Mouse (Mus musculus): ENCODE data around the gene Rgl2. TPM values are rescaled to one million over a fixed set of nuclear protein-coding genes. Genes with fewer than 3 reads are reported as not detected.
"Not testable (repeated sequence)": the region's sequence is repeated elsewhere in the genome, so short reads cannot be mapped to it uniquely, and the experiment has no call there.

Gene Rgl2
- 46.6 and 47.2 TPM in 2 replicates for polyA plus RNA-seq (2015; fragmentation: Nextera tagmentation; extraction: Ambion mirVana)

DNA sequence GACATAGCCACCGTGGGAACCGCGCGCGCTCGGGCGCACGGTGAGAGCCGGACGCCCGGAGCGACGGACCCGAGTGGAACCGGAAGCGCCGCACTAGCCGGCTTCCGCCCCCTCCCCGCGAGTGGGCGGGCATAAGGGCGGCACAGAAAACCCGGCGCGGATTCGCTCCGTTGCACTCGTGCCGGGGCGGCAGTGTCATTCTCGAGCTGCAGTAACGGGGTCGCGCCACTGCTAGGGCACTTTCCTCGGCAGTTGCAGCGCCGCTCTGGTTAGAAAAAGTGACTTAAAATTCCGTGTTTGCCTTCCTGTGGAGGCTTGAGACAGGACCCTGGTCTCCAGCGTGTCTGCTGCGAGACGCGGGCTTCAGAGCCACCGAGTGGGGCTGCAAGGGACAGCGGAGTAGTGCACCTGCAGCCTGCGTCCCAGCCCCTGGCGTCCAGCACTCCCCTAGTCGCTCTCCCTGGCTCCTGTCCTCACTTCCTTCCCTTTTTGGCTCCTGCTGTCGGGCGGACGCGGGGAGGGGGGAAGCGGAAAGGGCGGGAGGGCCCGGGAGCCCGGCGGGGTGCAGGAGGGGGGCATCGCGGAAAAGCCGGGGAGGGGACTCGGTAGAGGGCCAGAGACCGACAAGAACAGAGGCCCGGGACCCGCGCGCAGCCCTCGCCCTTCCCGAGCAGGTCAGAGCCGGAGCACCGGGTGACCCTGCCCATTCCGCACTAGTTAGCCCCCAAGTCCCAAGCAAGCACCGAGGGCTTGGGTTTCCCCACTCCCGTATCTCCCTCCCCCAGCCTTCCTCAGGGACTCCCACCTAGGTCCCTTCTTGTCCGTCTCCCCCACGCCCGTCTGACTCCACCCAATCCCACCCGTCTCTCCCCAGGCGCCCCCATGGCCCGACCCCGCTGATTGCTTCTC lies at the start of gene Rgl2:
TSS of gene Rgl2 (plus strand) at position 173 of the 909 bp plus-strand sequence.
- peak; percentile 90 for ATAC-seq (replicated peaks)
- under 1% methylated on average over 78 of the region's 80 CpGs for WGBS
- Histone ChIP-seq H3K4me2 (replicated peaks) (peak within 1 kb of the TSS; percentile 99), H3K4me1 (peaks cover 26% of the 10 kb centered on the region), H3K9ac (replicated peaks) (peak within 1 kb of the TSS; percentile 88), H3K9me3 (no peaks in the 10 kb centered on the region), H3K36me3 (peaks cover 2% of the 10 kb centered on the region; the same call in 1 of the 2 replicates), H3K27me3 (no peaks in the 10 kb centered on the region), H3K4me3 (peak within 1 kb of the TSS; percentile 82), H3K27ac (replicated peaks) (peak within 1 kb of the TSS; percentile 96)

DNA sequence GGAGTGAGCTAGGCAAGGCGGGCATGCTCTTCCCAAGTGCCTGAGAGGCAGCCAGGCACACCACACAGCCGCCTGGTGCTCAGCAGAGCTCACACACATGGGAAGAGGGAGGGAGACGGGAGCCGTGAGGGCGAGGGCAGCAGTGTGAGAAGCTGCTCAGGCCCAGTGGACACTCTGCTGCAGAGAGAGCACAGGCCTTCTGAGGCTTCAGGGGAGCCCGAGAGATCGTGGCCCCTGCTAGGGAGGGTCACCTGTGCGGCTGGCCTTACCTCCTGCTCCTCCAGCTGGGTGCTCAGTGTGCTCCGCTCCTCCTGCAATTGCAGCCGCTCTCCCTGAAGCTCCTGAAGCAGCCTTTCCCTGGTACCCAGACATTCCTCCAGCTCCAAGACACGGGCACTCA lies 45.0 kb upstream of the Rgl2 start:
- not testable (repeated sequence) for ATAC-seq (replicated peaks); H3K4me1 ChIP-seq; H3K9me3 ChIP-seq; H3K27ac ChIP-seq (replicated peaks); H3K27me3 ChIP-seq; H3K9ac ChIP-seq (replicated peaks); H3K4me3 ChIP-seq; H3K4me2 ChIP-seq (replicated peaks); H3K36me3 ChIP-seq
- WGBS, result 92% methylated on average over 10 of the region's 11 CpGs

DNA sequence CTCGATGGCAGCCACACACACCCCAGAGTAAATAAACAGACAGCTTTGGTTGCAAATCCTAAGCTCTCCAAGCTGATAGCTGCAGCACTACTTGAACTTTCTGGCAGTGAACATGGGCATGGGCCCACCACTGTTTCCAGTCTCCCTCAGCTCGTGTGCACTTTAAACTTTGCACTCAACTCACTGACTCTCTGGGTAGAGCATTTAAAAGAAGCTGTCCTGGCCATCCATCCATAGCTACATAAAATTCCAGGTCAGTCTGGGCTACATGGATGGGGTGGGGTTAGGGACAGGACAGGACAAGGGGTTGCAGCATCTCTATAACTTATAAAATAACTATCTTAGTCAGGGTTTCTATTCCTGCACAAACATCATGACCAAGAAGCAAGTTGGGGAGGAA lies 41.5 kb upstream of the Rgl2 start:
- H3K9ac ChIP-seq (replicated peaks); ATAC-seq (replicated peaks); H3K27ac ChIP-seq (replicated peaks); H3K36me3 ChIP-seq; H3K9me3 ChIP-seq; H3K4me3 ChIP-seq; H3K4me2 ChIP-seq (replicated peaks); H3K27me3 ChIP-seq: not testable (repeated sequence)
- peaks cover 13% of the 10 kb centered on the region for H3K4me1 ChIP-seq
- 88% methylated on average over 2 of the region's 2 CpGs for WGBS

DNA sequence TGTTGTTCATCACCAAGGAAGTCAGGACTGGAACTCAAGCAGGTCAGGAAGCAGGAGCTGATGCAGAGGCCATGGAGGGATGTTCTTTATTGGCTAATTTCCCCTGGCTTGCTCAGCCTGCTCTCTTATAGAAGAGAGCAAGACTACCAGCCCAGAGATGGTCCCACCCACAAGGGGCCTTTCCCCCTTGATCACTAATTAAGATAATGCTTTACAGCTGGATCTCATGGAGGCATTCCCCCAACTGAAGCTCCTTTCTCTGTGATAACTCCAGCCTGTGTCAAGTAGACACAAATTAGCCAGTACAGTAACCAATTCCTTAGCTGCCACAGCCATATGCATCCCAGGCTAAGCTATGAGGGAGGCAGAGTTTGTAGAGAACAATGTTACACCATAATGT lies 41.1 kb upstream of the Rgl2 start:
- H3K36me3 ChIP-seq; H3K27me3 ChIP-seq; H3K9me3 ChIP-seq; H3K9ac ChIP-seq (replicated peaks); H3K4me3 ChIP-seq; H3K4me2 ChIP-seq (replicated peaks); ATAC-seq (replicated peaks); H3K27ac ChIP-seq (replicated peaks): not testable (repeated sequence)
- H3K4me1 ChIP-seq, result peaks cover 13% of the 10 kb centered on the region

DNA sequence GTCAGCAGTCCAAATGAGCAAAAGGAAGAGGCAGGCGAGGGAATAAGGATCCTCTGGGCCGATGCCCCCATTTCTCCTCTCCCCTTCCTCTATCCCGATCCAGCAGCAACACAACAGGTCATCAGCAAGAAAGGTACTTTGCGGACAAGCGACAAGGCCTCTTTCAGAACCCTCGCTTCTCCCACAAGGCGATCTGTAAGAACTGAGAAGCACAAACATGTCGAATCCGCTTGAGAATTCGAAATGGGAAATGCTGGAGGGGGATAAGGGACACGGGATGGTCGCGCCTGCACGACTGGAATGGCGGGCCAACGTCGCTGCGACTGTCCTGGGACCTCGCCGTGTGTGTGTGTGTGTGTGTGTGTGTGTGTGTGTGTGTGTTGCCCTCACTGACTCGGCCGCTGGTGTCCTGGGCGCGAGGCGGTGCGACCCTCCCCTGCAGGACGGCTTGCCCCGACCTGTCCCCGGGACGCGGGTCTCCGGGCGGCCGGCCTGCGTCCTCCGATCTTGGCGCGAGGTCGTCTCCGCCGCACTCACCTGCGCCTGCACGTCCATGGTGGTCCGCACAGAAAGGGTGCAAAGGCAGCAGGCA lies 39.3 kb upstream of the Rgl2 start:
- H3K27ac ChIP-seq (replicated peaks), result not testable (repeated sequence)
- peak; percentile 24; the same call in 1 of the 2 replicates for ATAC-seq (replicated peaks)
- H3K4me2 ChIP-seq (replicated peaks), result peak overlapping the region; percentile 67

DNA sequence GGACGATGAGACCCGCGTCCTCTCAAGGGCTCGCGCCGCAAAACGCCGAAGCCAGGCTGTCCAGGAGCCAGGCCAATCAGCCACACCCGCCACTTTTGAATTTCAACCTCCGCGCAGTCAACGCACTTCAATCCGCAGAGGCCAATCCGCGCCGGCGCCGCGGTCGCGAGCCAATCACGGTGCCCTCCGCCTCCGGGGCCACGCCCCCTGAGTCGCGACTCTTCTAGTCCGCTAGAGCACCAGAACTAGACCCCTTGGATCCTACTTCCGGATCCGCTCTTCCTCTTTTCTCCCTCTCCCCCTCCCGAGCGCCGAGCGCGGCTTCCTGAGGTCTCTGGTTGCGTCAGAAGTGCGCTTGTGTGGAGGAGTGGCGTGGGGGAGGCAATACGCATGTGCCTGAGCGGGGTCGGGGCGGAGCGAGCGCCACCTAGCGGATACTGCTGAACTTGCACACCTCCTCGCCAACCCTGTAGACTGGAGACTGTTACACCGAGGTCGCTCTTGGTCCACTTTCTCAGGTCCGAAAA lies 38.7 kb upstream of the Rgl2 start, which contains the start of gene Kifc1:
TSS of gene Kifc1 (minus strand) at position 129 of the 527 bp plus-strand sequence.
- H3K9ac ChIP-seq (replicated peaks), result peak within 1 kb of the TSS; percentile 49
- H3K9me3 ChIP-seq, result no peaks in the 10 kb centered on the region
- peak within 1 kb of the TSS; percentile 65 for H3K4me3 ChIP-seq
- under 1% methylated on average over 49 of the region's 49 CpGs for WGBS
- peaks cover 13% of the 10 kb centered on the region for H3K4me1 ChIP-seq
- peak; percentile 100 for ATAC-seq (replicated peaks)
- H3K27me3 ChIP-seq, result no peaks in the 10 kb centered on the region
- H3K27ac ChIP-seq (replicated peaks), result no peak within 1 kb of the TSS
- peak within 1 kb of the TSS; percentile 67 for H3K4me2 ChIP-seq (replicated peaks)
- no peaks in the 10 kb centered on the region for H3K36me3 ChIP-seq

More for the DNA sequence above, 39.3 kb upstream of the Rgl2 start:
- H3K36me3 ChIP-seq, H3K9me3 ChIP-seq, H3K27me3 ChIP-seq: not testable (repeated sequence)
- 0% methylated on average over 36 of the region's 44 CpGs for WGBS
- H3K4me1 ChIP-seq, result peaks cover 13% of the 10 kb centered on the region
- peak overlapping the region; percentile 49 for H3K9ac ChIP-seq (replicated peaks)
- peak overlapping the region; percentile 65 for H3K4me3 ChIP-seq

DNA sequence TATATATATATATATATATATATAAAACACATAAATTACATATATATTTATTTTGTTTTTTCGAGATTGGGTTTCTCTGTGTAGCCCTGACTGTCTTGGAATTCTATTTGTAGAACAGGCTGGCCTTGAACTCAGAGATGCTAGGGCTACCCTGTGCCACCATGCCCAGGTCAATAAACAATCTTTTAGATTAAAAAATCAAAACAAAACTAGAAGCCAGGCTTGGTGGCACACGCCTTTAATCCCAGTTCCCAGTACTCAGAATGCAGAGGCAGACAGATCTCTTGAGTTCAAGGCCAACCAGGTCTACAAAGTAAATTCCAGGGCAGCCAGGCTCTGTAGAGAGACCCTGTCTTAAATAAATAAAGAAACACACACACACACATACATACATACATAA lies 38.0 kb upstream of the Rgl2 start:
- WGBS, result 73% methylated on average over 2 of the region's 2 CpGs
- Histone ChIP-seq H3K27ac (replicated peaks) (no peak overlapping the region), H3K36me3 (no peaks in the 10 kb centered on the region), H3K9ac (replicated peaks) (no peak overlapping the region), H3K4me3 (no peak overlapping the region), H3K27me3 (no peaks in the 10 kb centered on the region), H3K9me3 (no peaks in the 10 kb centered on the region), H3K4me1 (peaks cover 13% of the 10 kb centered on the region), H3K4me2 (replicated peaks) (no peak overlapping the region)
- ATAC-seq (replicated peaks), result no peak

DNA sequence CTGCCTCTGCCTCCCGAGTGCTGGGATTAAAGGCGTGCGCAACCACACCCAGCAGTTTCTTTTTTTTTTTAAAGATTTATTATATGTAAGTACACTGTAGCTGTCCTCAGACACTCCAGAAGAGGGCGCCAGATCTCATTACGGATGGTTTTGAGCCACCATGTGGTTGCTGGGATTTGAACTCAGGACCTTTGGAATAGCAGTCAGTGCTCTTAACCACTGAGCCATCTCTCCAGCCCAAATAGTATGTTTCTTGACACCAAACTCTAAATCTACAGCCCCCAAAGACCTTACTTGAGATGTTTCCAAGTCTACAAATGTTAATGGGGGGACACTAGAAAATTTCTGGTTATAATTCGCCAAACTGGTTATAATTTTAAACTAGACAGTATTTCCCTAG lies 37.5 kb upstream of the Rgl2 start:
- not testable (repeated sequence) for H3K4me3 ChIP-seq; H3K27ac ChIP-seq (replicated peaks); H3K4me2 ChIP-seq (replicated peaks); H3K36me3 ChIP-seq; ATAC-seq (replicated peaks); H3K27me3 ChIP-seq; H3K9me3 ChIP-seq; H3K9ac ChIP-seq (replicated peaks)
- WGBS, result 77% methylated on average over 6 of the region's 6 CpGs
- H3K4me1 ChIP-seq, result peaks cover 13% of the 10 kb centered on the region

DNA sequence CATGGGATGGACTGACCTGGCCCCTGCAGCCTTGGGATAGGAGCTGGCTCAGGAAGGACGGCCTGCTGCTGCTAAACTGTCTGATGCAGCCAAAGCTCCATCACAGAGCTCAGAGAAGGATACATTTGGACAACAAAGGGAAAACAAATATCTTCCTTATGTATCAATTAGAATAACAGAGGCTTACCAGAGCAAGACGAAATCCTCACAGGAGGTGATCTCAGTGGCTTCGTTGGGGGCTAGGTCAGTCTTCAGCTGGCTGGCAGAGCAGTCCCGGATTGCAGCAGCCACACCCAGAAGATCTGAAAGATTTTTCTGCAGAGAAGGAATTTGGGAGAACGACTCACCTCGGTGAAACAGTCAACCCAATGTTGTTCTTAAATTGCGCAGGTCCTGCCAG lies 36.9 kb upstream of the Rgl2 start:
- ATAC-seq (replicated peaks), result no peak
- H3K27me3 ChIP-seq, result no peaks in the 10 kb centered on the region
- H3K4me1 ChIP-seq, result peaks cover 13% of the 10 kb centered on the region
- 27% methylated on average over 7 of the region's 7 CpGs for WGBS
- no peaks in the 10 kb centered on the region for H3K9me3 ChIP-seq
- no peak overlapping the region for H3K4me3 ChIP-seq
- H3K27ac ChIP-seq (replicated peaks), result no peak overlapping the region
- no peaks in the 10 kb centered on the region for H3K36me3 ChIP-seq
- no peak overlapping the region for H3K4me2 ChIP-seq (replicated peaks)
- no peak overlapping the region for H3K9ac ChIP-seq (replicated peaks)

DNA sequence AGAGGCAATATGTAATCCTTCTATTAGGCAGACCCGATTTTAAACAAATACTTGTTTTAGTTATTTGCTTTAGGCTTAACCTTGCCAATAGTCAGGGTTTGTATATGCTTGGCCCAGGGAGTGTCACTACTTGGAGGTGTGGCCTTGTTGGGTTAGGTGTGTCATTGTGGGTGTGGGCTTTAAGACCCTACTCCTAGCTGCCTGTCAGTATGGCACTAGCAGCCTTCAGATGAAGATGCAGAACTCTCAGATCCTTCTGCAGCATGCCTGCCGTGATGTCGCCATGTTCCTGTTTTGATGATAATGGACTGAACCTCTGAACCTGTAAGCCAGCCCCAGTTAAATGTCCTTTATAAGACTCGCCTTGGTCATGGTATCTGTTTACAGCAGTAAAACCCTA lies 36.3 kb upstream of the Rgl2 start:
- H3K4me2 ChIP-seq (replicated peaks); H3K36me3 ChIP-seq; H3K9me3 ChIP-seq; ATAC-seq (replicated peaks); H3K27me3 ChIP-seq; H3K9ac ChIP-seq (replicated peaks); H3K27ac ChIP-seq (replicated peaks); H3K4me3 ChIP-seq: not testable (repeated sequence)
- H3K4me1 ChIP-seq, result peaks cover 13% of the 10 kb centered on the region
- 82% methylated on average over 4 of the region's 4 CpGs for WGBS

DNA sequence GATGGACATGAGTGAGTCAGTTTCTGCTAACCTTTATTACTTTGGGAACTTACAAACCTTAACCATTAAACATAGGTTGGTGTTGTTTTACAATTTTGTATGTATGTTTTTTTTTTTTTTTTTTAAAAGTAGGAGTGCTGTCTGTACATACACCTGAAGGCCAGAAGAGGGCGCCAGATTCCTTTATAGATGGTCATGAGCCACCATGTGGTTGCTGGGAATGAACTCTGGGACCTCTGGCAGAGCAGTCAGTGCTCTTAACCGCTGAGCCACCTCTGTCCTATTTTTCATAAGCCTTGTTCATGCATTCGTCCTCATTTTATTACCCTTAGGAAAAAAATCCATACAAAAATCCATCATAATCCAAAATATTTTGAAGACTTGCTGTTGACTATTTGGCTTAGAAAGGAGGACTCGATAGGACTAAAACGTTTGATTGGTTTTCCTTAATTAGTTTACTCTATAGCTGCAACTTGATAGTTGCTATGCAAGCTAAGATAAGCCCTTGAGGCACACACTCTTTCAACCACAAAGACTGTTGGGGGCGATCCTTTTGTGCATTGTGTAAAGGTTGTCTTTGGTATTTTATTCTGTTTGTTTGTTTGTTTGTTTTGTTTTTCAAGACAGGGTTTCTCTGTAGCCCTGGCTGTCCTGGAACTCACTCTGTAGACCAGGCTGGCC lies 32.1 kb upstream of the Rgl2 start:
- no peak overlapping the region for H3K4me2 ChIP-seq (replicated peaks)
- H3K9ac ChIP-seq (replicated peaks), result no peak overlapping the region
- 45% methylated on average over 6 of the region's 6 CpGs for WGBS
- H3K9me3 ChIP-seq, result no peaks in the 10 kb centered on the region
- H3K4me3 ChIP-seq, result no peak overlapping the region
- H3K4me1 ChIP-seq, result no peaks in the 10 kb centered on the region
- no peaks in the 10 kb centered on the region for H3K27me3 ChIP-seq
- no peak overlapping the region for H3K27ac ChIP-seq (replicated peaks)
- no peak for ATAC-seq (replicated peaks)
- H3K36me3 ChIP-seq, result no peaks in the 10 kb centered on the region

DNA sequence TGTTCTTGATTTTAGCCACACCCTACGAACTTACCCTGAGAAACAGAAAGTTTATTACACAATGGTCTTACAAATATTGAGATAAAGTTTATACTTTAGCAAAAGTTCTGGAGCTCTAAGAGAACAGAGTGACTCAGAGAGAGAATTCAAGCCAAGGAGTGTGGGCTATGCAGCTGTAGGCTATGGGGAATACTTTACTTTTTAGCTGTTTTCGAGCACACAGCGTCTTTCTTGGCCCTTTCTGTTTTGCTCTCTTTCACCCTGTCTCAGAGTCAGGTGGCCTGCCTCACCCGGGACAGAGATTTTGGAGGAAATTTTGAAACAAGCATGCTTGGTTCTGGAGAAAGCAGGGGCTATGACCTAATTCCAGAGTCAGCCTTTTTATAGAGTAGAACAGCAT lies 31.1 kb upstream of the Rgl2 start:
- not testable (repeated sequence) for H3K27me3 ChIP-seq; H3K36me3 ChIP-seq; H3K4me3 ChIP-seq; H3K27ac ChIP-seq (replicated peaks); ATAC-seq (replicated peaks); H3K9me3 ChIP-seq; H3K9ac ChIP-seq (replicated peaks); H3K4me1 ChIP-seq; H3K4me2 ChIP-seq (replicated peaks)
- WGBS, result 86% methylated on average over 4 of the region's 4 CpGs

All from forebrain, embryonic 15.5 days (tissue).